Mouse (Mus musculus): ENCODE data around the gene Zbtb8b.

DNA sequence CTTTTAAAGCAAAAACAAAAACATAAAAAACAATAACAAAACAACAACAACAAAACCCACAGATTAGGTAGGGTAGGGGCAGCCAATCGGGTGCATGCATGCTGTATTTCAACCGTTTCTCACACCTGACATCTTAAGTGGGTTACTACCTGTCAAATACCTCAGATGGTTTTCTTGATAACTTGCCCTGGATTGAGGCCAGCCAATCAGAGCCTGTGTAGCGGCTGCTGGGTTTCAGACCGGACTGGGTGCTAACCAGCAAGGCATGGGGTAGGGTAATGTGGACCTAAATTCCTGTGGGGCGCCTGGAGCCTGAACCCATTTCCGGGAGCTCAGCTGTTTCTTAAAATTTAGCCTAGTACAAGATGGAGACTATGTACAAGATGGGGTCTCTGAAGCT, 492 bp upstream of the Zbtb8b start:
- TF ChIP-seq POLR2A (IDR thresholded peaks at IDR 0.05; ENCODE audit: control insufficient read depth, extremely low read depth, insufficient read depth, low read length, poor library complexity) (no peak), CTCF (IDR thresholded peaks at IDR 0.05; ENCODE audit: borderline replicate concordance, control insufficient read depth, extremely low read depth, insufficient read depth, low read length, poor library complexity) (no peak)
